Mouse (Mus musculus) liver, embryonic 14.5 days (tissue): ENCODE data around the gene H2afv.

Experiments used
- CTCF ChIP-seq: IDR thresholded peaks from 2 replicates; pipeline ENCODE4 v1.5.1; 2016; ENCODE audit warnings: antibody characterized with exemption, low read depth, control low read depth
- EP300 ChIP-seq: IDR thresholded peaks from 2 replicates; pipeline ENCODE4 v1.6.1; 2016; ENCODE audit warnings: antibody characterized with exemption, low read depth

- TF ChIP-seq CTCF (peak; percentile 96), EP300 (no peak)
Observed at GRCm38 (mm10) chr11:6402515-6403510, 41.4 kb downstream of the H2afv start.
